Mouse (Mus musculus) hindbrain, postnatal 0 days (tissue): ENCODE data around the gene Ppargc1a. TPM values are rescaled to one million over a fixed set of nuclear protein-coding genes. Genes with fewer than 3 reads are reported as not detected.

Experiments used
- ATAC-seq: fragments of 200-750 bp; cut with Nextera tagmentation; 2 replicates; pipeline ENCODE4 v1.8.0; 2017; ENCODE audit warnings: mild to moderate bottlenecking, moderate TSS enrichment, moderate library complexity
- DNase-seq: peaks from one replicate; pipeline ENCODE4 v3.0.0-alpha.2; 2015; ENCODE audit warnings: low spot score
- H3K27ac ChIP-seq: fragments of 300-500 bp; sonication (generic); 2 replicates; pipeline ENCODE4 v1.5.1; 2014; ENCODE audit warnings: mild to moderate bottlenecking
- H3K27me3 ChIP-seq: fragments of 300-500 bp; sonication (generic); 2 replicates; pipeline ENCODE4 v1.6.1; 2014; ENCODE audit warnings: low read length, mixed read lengths; ENCODE audit not compliant: insufficient read depth
- H3K36me3 ChIP-seq: fragments of 300-500 bp; sonication (generic); 2 replicates; pipeline ENCODE4 v1.6.1; 2014; ENCODE audit warnings: low read length, mixed read lengths; ENCODE audit not compliant: insufficient read depth
- H3K4me1 ChIP-seq: fragments of 300-500 bp; sonication (generic); 2 replicates; pipeline ENCODE4 v1.6.1; 2014; ENCODE audit warnings: antibody characterized with exemption, low read length, mixed read lengths; ENCODE audit not compliant: insufficient read depth
- H3K4me2 ChIP-seq: fragments of 300-500 bp; sonication (generic); 2 replicates; pipeline ENCODE4 v1.6.1; 2014; ENCODE audit warnings: low read depth, mild to moderate bottlenecking, low read length, moderate library complexity, mixed read lengths
- H3K4me3 ChIP-seq: fragments of 300-500 bp; sonication (generic); 2 replicates; pipeline ENCODE4 v1.5.1; 2014; ENCODE audit warnings: low read length
- H3K9ac ChIP-seq: fragments of 300-500 bp; sonication (generic); replicated peaks from 2 replicates; pipeline ENCODE4 v1.6.1; 2014; ENCODE audit warnings: mild to moderate bottlenecking, low read length, moderate library complexity, mixed read lengths
- H3K9me3 ChIP-seq: fragments of 300-500 bp; sonication (generic); 2 replicates; pipeline ENCODE4 v1.6.1; 2016; ENCODE audit warnings: low read length, mixed read lengths
- CTCF ChIP-seq: IDR thresholded peaks from 2 replicates; pipeline ENCODE4 v1.5.1; 2016; ENCODE audit warnings: antibody characterized with exemption, control low read depth, low read depth
- WGBS: fragments of 180-500 bp; shearing (Covaris S2); extraction: QIAGEN DNeasy Blood & Tissue Kit; methylation state at CpG from one replicate; pipeline ENCODE4 v1.1.7; 2014; 5-methylcytosine and 5-hydroxymethylcytosine counted together
- polyA plus RNA-seq: library from polyadenylated mRNA; unstranded; fragments of >200 nt; fragmentation: Nextera tagmentation; extraction: Ambion mirVana; gene quantifications from 2 replicates; pipeline ENCODE4 v1.2.1, GENCODE M21; 2015
- total RNA-seq: library from RNA; depleted of rRNA; stranded (reverse); fragments of >200 nt; gene quantifications from 2 replicates; pipeline ENCODE4 v1.2.3, GENCODE M21; 2014

Gene Ppargc1a
- total and polyA plus RNA-seq, 2 experiments from 2014 or later: 14.5 to 22.6 TPM

DNA sequence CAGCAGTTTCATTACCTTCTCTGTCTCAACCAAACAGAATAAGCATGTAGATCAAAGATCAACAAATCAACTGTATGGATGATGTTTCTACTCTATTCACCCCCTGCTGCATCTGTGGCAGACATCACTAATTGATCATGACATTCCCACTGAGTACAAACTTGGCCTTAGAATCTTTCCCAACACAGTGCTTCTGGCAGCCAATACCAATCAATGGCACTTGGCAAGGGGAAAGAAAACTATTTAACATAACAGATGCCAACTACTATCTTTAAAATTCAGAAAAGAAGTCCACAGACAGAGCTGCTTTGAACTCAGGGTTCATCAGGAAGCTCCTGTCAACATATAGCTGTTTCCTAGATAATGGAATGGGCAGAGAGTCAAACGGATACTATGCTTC, 83.8 kb downstream of the Ppargc1a start:
- H3K27me3 ChIP-seq: no peaks in the 10 kb centered on the region
- WGBS: 39% methylated on average over 1 of the region's 1 CpGs
- H3K4me1 ChIP-seq: no peaks in the 10 kb centered on the region
- no peak for TF ChIP-seq CTCF
- no peak for DNase-seq
- no peak overlapping the region for H3K9ac ChIP-seq
- H3K4me3 ChIP-seq: no peak overlapping the region
- no peaks in the 10 kb centered on the region for H3K36me3 ChIP-seq
- H3K4me2 ChIP-seq: no peak overlapping the region
- ATAC-seq: no peak
- no peaks in the 10 kb centered on the region for H3K9me3 ChIP-seq
- H3K27ac ChIP-seq: no peak overlapping the region

DNA sequence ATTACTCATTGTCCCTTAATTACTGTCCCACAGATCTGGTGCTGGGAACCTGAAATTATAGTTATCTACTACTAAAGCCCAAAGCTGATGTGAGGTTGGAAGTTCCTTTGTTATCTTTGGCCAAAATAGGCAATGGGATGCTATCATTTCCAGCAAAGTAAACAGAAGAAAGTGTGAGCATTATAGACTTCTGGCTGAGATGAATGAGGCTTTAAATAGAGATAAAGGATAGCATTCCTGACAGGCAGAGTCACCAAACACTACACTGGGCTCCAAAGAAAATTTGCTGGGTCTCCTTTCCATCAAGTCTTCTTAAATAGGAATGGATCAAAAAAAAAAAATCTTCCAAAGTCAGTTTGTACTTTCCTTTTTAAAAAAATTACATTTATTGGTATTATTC, 87.7 kb downstream of the Ppargc1a start:
- Histone ChIP-seq H3K36me3 (no peaks in the 10 kb centered on the region), H3K27ac (no peak overlapping the region), H3K4me3 (no peak overlapping the region), H3K4me2 (no peak overlapping the region), H3K27me3 (no peaks in the 10 kb centered on the region), H3K9ac (no peak overlapping the region), H3K9me3 (no peaks in the 10 kb centered on the region), H3K4me1 (no peaks in the 10 kb centered on the region)
- TF ChIP-seq CTCF: no peak
- DNase-seq: no peak
- no peak for ATAC-seq

DNA sequence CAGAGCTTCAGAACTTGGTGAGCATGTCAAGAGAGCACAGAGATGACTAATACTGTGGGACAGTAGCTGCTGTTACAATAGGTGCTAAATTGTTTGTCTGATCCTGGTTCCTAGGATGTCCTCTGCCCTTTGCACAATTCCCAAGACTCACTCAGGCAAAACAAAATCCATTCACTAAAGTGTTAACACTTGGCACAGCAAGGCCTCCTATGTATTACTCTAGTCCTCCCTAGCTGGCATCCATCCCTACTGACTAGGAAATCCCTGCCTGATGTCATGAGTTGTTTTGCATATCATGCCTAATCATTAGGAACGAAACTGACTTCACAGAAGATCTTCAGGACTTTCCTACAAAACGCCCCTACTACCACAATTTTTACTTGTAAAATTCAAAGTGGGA, 88.1 kb downstream of the Ppargc1a start:
- no peaks in the 10 kb centered on the region for H3K27me3 ChIP-seq
- no peaks in the 10 kb centered on the region for H3K36me3 ChIP-seq
- WGBS: 55% methylated on average over 2 of the region's 2 CpGs
- no peaks in the 10 kb centered on the region for H3K4me1 ChIP-seq
- ATAC-seq (no peak), DNase-seq (no peak)
- no peak overlapping the region for H3K9ac ChIP-seq
- no peaks in the 10 kb centered on the region for H3K9me3 ChIP-seq
- TF ChIP-seq CTCF: no peak
- H3K4me3 ChIP-seq: no peak overlapping the region
- no peak overlapping the region for H3K27ac ChIP-seq
- H3K4me2 ChIP-seq: no peak overlapping the region

GRCm38 (mm10) chr5:51478319-51478994, 89.1 kb downstream of the Ppargc1a start:
- H3K4me1 ChIP-seq: no peaks in the 10 kb centered on the region
- H3K4me2 ChIP-seq: no peak overlapping the region
- no peak overlapping the region for H3K9ac ChIP-seq
- no peaks in the 10 kb centered on the region; the same call in 1 of the 2 replicates for H3K36me3 ChIP-seq
- 34% methylated on average over 7 of the region's 7 CpGs for WGBS
- no peaks in the 10 kb centered on the region for H3K9me3 ChIP-seq
- H3K27ac ChIP-seq: no peak overlapping the region
- H3K4me3 ChIP-seq: no peak overlapping the region
- H3K27me3 ChIP-seq: no peaks in the 10 kb centered on the region
- no peak for TF ChIP-seq CTCF
- ATAC-seq (no peak), DNase-seq (no peak)

GRCm38 (mm10) chr5:51477140-51477539, 90.4 kb downstream of the Ppargc1a start:
- H3K4me1 ChIP-seq: no peaks in the 10 kb centered on the region
- no peaks in the 10 kb centered on the region; the same call in 1 of the 2 replicates for H3K36me3 ChIP-seq
- H3K4me3 ChIP-seq: no peak overlapping the region
- 77% methylated on average over 3 of the region's 3 CpGs for WGBS
- H3K27ac ChIP-seq: no peak overlapping the region
- H3K27me3 ChIP-seq: no peaks in the 10 kb centered on the region
- ATAC-seq: no peak
- TF ChIP-seq CTCF: no peak
- no peak overlapping the region for H3K4me2 ChIP-seq
- no peaks in the 10 kb centered on the region for H3K9me3 ChIP-seq
- H3K9ac ChIP-seq: no peak overlapping the region
- DNase-seq: no peak

- no peak for TF ChIP-seq CTCF
Observed at GRCm38 (mm10) chr5:51475034-51475541, 92.4 kb downstream of the Ppargc1a start.

DNA sequence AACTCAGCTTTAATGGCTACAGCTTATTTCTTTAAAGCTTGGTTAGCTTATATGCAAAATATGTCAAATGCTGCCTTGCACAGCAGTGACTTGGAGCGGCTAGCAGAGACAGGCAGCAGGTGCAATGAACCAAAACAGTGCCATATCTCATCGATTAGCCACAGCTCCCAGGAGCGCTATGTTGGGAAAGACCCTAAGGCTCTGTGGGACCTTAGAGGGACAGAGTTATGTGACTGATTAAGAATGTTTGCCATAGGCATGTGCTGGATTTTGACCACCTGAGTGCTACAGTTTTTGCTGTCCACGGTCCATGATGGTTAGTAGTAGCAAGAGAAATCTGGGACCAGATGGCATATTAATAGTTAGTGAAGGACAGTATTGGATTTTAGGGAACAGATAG, 95.9 kb downstream of the Ppargc1a start:
- Histone ChIP-seq H3K27me3 (no peaks in the 10 kb centered on the region), H3K9ac (no peak overlapping the region), H3K27ac (no peak overlapping the region), H3K9me3 (no peaks in the 10 kb centered on the region), H3K4me2 (no peak overlapping the region), H3K4me1 (no peaks in the 10 kb centered on the region), H3K36me3 (no peaks in the 10 kb centered on the region; the same call in 1 of the 2 replicates), H3K4me3 (no peak overlapping the region)
- DNase-seq (no peak), ATAC-seq (no peak)
- no peak for TF ChIP-seq CTCF
- 36% methylated on average over 4 of the region's 4 CpGs for WGBS

More at GRCm38 (mm10) chr5:51475034-51475541, 92.4 kb downstream of the Ppargc1a start:
- ATAC-seq (no peak), DNase-seq (no peak)
- H3K36me3 ChIP-seq: no peaks in the 10 kb centered on the region; the same call in 1 of the 2 replicates
- H3K4me2 ChIP-seq: no peak overlapping the region
- no peak overlapping the region for H3K27ac ChIP-seq
- H3K4me1 ChIP-seq: no peaks in the 10 kb centered on the region
- H3K4me3 ChIP-seq: no peak overlapping the region
- H3K9me3 ChIP-seq: no peaks in the 10 kb centered on the region
- H3K9ac ChIP-seq: no peak overlapping the region
- no peaks in the 10 kb centered on the region for H3K27me3 ChIP-seq
- 29% methylated on average over 4 of the region's 4 CpGs for WGBS
